ENCODE assay signal across 8 mouse cellular contexts in the genomic region with DNA sequence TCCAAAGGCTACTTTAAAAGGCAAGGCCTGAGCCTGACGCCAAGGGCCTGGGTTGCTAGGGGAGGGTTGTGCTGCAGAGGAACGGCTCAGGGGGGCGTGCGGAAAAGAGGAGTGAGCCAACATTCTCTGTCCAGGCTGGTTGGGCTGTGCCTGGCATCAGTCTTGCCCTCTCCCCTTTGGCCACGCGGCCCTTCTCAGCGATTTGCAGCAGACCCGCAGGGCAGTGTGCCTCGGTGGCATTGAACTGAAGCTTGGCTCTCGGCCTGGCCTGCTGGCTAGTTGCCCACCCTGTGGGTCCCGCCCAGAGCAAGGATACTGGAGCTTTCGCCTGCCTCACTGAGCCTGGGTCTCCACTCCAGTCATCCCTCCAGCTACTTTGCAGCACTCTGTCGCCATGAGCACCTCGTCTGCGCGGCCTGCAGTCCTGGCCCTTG. TPM values are rescaled to one million over a fixed set of nuclear protein-coding genes. Genes with fewer than 3 reads are reported as not detected.
DNase-seq lines count a peak whose midpoint lies in the region; ATAC-seq and TF ChIP-seq lines count a peak whose summit lies in the region.

A gene (plus strand): TSS at position 112 of the 434 bp plus-strand sequence.

- H3K4me1 ChIP-seq in forebrain, embryonic 13.5 days: peaks cover 6% of the 10 kb centered on the region
- no peaks in the 10 kb centered on the region for H3K4me1 ChIP-seq in forebrain, embryonic 12.5 days
- 0 out of 2 replicates have a peak, but pooled peaks cover 5% of the 10 kb centered on the region for H3K4me1 ChIP-seq in kidney, postnatal 0 days (replicated peaks; ENCODE audit: insufficient read depth, low read length)

- H3K27me3 ChIP-seq in forebrain, embryonic 13.5 days: no peaks in the 10 kb centered on the region
- no peaks in the 10 kb centered on the region for H3K27me3 ChIP-seq in forebrain, embryonic 12.5 days
- H3K27me3 ChIP-seq in kidney, postnatal 0 days (ENCODE audit: insufficient read depth, low read length): no peaks in the 10 kb centered on the region

- peak; percentile 45 for DNase-seq in cerebellum, adult 9-11 months
- peak; percentile 11 for DNase-seq in heart, adult 8-10 months (ENCODE audit: low spot score)
- peak; percentile 49 for DNase-seq in kidney, postnatal 0 days (ENCODE audit: low spot score)
- DNase-seq in lung, adult 18-20 months: peak; percentile 10 to 29
- peak; percentile 17 for DNase-seq in skeletal muscle tissue, adult 2 months (ENCODE audit: low read depth, low spot score)

- TF ChIP-seq CTCF in kidney, postnatal 0 days (IDR thresholded peaks at IDR 0.05; ENCODE audit: low read depth): no peak

- H3K4me2 ChIP-seq in forebrain, embryonic 13.5 days: no peak within 1 kb of the TSS
- no peak within 1 kb of the TSS for H3K4me2 ChIP-seq in forebrain, embryonic 12.5 days
- H3K4me2 ChIP-seq in kidney, postnatal 0 days (ENCODE audit: low read length): peak within 1 kb of the TSS; percentile 6; the same call in 1 of the 2 replicates

- no peaks in the 10 kb centered on the region for H3K36me3 ChIP-seq in forebrain, embryonic 13.5 days (ENCODE audit: poor library complexity, severe bottlenecking)
- H3K36me3 ChIP-seq in forebrain, embryonic 12.5 days (replicated peaks): no peaks in the 10 kb centered on the region
- no peaks in the 10 kb centered on the region for H3K36me3 ChIP-seq in kidney, postnatal 0 days (ENCODE audit: insufficient read depth, low read length)

- no peak within 1 kb of the TSS for H3K9ac ChIP-seq in forebrain, embryonic 13.5 days
- no peak within 1 kb of the TSS for H3K9ac ChIP-seq in forebrain, embryonic 12.5 days
- H3K9ac ChIP-seq in kidney, postnatal 0 days (ENCODE audit: low read depth, low read length): no peak within 1 kb of the TSS

- 55% methylated on average over 16 of the region's 16 CpGs for WGBS in forebrain, embryonic 13.5 days
- WGBS in forebrain, embryonic 12.5 days: 66% methylated on average over 16 of the region's 16 CpGs
- WGBS in kidney, postnatal 0 days: 55% methylated on average over 16 of the region's 16 CpGs

- peak within 1 kb of the TSS; percentile 35; the same call in 1 of the 2 replicates for H3K27ac ChIP-seq in forebrain, embryonic 13.5 days
- no peak within 1 kb of the TSS for H3K27ac ChIP-seq in forebrain, embryonic 12.5 days
- peak within 1 kb of the TSS; percentile 4; the same call in 1 of the 2 replicates for H3K27ac ChIP-seq in kidney, postnatal 0 days

- no peak within 1 kb of the TSS for H3K4me3 ChIP-seq in forebrain, embryonic 13.5 days
- no peak within 1 kb of the TSS for H3K4me3 ChIP-seq in forebrain, embryonic 12.5 days (replicated peaks)
- no peak within 1 kb of the TSS for H3K4me3 ChIP-seq in kidney, postnatal 0 days (replicated peaks; ENCODE audit: low read depth, low read length)

- peak; percentile 90 for ATAC-seq in forebrain, embryonic 13.5 days
- ATAC-seq in forebrain, embryonic 12.5 days (ENCODE audit: low FRiP score): no peak
- ATAC-seq in kidney, postnatal 0 days (replicated peaks; ENCODE audit: low FRiP score, low read depth): 0 out of 2 replicates have a peak, but pooled peaks have one; percentile 49
- no peak for ATAC-seq in erythroid progenitor cell, adult 5-6 weeks (replicated peaks; ENCODE audit: low FRiP score, poor library complexity, severe bottlenecking)

- H3K9me3 ChIP-seq in forebrain, embryonic 13.5 days (replicated peaks): no peaks in the 10 kb centered on the region
- no peaks in the 10 kb centered on the region for H3K9me3 ChIP-seq in forebrain, embryonic 12.5 days
- H3K9me3 ChIP-seq in kidney, postnatal 0 days (replicated peaks; ENCODE audit: low read length): no peaks in the 10 kb centered on the region

RNA-seq across cellular contexts. Expression of the gene that starts here (rescaled TPM):
- polyA plus RNA-seq in forebrain, embryonic 13.5 days (2015; fragmentation: Nextera tagmentation; extraction: Ambion mirVana): 9.1 and 15.2 TPM in 2 replicates
- 1.1 and 2.7 TPM in 2 replicates for polyA plus RNA-seq in forebrain, embryonic 12.5 days (2016; fragmentation: Nextera tagmentation; extraction: Ambion mirVana)
- total RNA-seq in heart, adult 8-10 months (2022): 1 to 10 TPM in 3 of 4 experiments, under 1 TPM in 1; 0.82 to 4.2 (median 2.5) TPM
- 23.4 and 25.1 TPM in 2 replicates for polyA plus RNA-seq in kidney, postnatal 0 days (2015; fragmentation: Nextera tagmentation; extraction: Ambion mirVana)
- total RNA-seq in erythroid progenitor cell, adult 5-6 weeks (2015; ENCODE audit: low replicate concordance): not detected in 2 replicates
- total RNA-seq in erythroid progenitor cell, adult 5-6 weeks (2017; ENCODE audit: low replicate concordance): not detected in 2 replicates

Comparison
In these comparisons a context has a peak if more than half of its experiments do, and no peak if none do; other contexts are left out.
1. ATAC-seq: peak in forebrain, embryonic 13.5 days (single experiment) and kidney, postnatal 0 days (single experiment); none in forebrain, embryonic 12.5 days (single experiment) and erythroid progenitor cell, adult 5-6 weeks (single experiment).
2. Peak in every context shown above with its lines, with median percentiles within 50 percentile points of each other: DNase-seq.